Mouse (Mus musculus) Patski (cell line): ENCODE data around the gene Abcc12. TPM values are rescaled to one million over a fixed set of nuclear protein-coding genes. Genes with fewer than 3 reads are reported as not detected.

Experiments
- ATAC-seq: fragments of 100-300 bp; one replicate; pipeline ENCODE4 v1.8.0; 2021
- CTCF ChIA-PET: fragments of 350-600 bp; sonication (Branson Sonifier 250); formaldehyde crosslinking; loops from one replicate; lab custom pipeline; 2022; ENCODE audit warnings: inconsistent platforms; lab: Charles Lee
- POLR2A ChIA-PET: fragments of 350-600 bp; sonication (Branson Sonifier 250); formaldehyde crosslinking; loops from one replicate; lab custom pipeline; 2022; ENCODE audit warnings: antibody characterized with exemption, inconsistent platforms; lab: Charles Lee
- DNase-seq: peaks from one replicate; pipeline ENCODE4 v3.0.0-alpha.2; 2011; ENCODE audit warnings: low read depth, low spot score
- H3K27me3 ChIP-seq: fragments of 371-371 bp; one replicate; pipeline ENCODE4 v1.5.1; 2021
- CTCF ChIP-seq: fragments of 100-300 bp; IDR thresholded peaks from one replicate; pipeline ENCODE4 v1.5.1; 2021
- in situ Hi-C: fragments of 300-500 bp; cut with MboI; formaldehyde crosslinking; loops from 3 replicates; pipeline ENCODE4 v1.11.1; 2018; ENCODE audit warnings: low pct_unique_long_range_greater_than_20kb, mixed read lengths
- polyA plus RNA-seq: library from polyadenylated mRNA; unstranded; gene quantifications from one replicate; pipeline ENCODE4 v1.2.3, GENCODE M21; 2021

Abcc12 gene
- polyA plus RNA-seq, 1 experiment from 2014 or later, result 0.03 TPM

- ChIA-PET POLR2A (no interaction called here), CTCF (interaction anchor here (0.6 to 2.5 kb wide), 14 partner anchors 9 to 780 kb away, joined by 3 to 12 read pairs (median 3); partner anchors contain the start of gene Neto2)
- DNase-seq, result no peak
- TF ChIP-seq CTCF, result peak; percentile 98
- peak; percentile 35 for ATAC-seq
- in situ Hi-C loops, result loop anchor here (10.0 kb wide), 1 partner anchor 771 kb away; the partner anchor contains the start of gene Neto2
- no peaks in the 10 kb centered on the region for H3K27me3 ChIP-seq
Observed at GRCm38 (mm10) chr8:86475711-86476438, 104.6 kb downstream of the Abcc12 start.

- ChIA-PET POLR2A (no interaction called here), CTCF (no interaction called here)
- H3K27me3 ChIP-seq, result no peaks in the 10 kb centered on the region
- TF ChIP-seq CTCF, result no peak
- ATAC-seq (no peak), DNase-seq (no peak)
- in situ Hi-C loops, result loop anchor here (10.0 kb wide), 1 partner anchor 770 kb away; the partner anchor contains the start of gene Neto2
Observed at GRCm38 (mm10) chr8:86474461-86474860, 106.0 kb downstream of the Abcc12 start.

- no peak for DNase-seq
- ChIA-PET CTCF (no interaction called here), POLR2A (interaction anchor here (0.6 kb wide), 1 partner anchor 537 kb away, joined by 3 read pairs; no protein-coding TSS in a partner anchor)
- no peaks in the 10 kb centered on the region for H3K27me3 ChIP-seq
- in situ Hi-C loops, result loop anchor here (10.0 kb wide), 1 partner anchor 768 kb away; the partner anchor contains the start of gene Neto2
- no peak for ATAC-seq
- no peak for TF ChIP-seq CTCF
Observed at GRCm38 (mm10) chr8:86473121-86473520, 107.4 kb downstream of the Abcc12 start.

DNA sequence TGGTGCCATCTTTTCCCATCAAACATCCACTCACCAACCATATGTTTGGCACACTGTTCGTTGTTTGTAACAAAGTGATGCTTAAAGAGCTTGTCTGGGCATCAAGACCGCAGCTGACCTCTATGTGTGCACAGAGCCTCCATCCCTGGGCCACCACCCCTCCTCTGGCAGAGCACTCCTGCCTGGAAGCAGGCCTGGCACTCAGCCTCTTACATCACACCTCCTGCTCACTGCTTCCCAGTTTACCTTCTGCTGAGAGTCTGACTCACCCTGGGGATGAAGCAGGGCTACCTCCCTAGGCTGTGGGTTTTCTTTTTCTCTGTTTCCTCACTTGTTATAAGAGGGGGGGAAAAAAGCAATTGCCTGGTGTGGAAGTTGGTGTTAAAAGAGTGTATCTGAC lies 109.8 kb downstream of the Abcc12 start:
- in situ Hi-C loops, result loop anchor here (10.0 kb wide), 1 partner anchor 766 kb away; the partner anchor contains the start of gene Neto2
- DNase-seq (no peak), ATAC-seq (peak; percentile 26)
- H3K27me3 ChIP-seq, result no peaks in the 10 kb centered on the region
- CTCF ChIA-PET, result interaction anchor here (1.0 to 1.2 kb wide), 2 partner anchors 10 to 772 kb away, joined by 4 to 5 read pairs; no protein-coding TSS in a partner anchor
- POLR2A ChIA-PET, result no interaction called here
- TF ChIP-seq CTCF, result no peak

DNA sequence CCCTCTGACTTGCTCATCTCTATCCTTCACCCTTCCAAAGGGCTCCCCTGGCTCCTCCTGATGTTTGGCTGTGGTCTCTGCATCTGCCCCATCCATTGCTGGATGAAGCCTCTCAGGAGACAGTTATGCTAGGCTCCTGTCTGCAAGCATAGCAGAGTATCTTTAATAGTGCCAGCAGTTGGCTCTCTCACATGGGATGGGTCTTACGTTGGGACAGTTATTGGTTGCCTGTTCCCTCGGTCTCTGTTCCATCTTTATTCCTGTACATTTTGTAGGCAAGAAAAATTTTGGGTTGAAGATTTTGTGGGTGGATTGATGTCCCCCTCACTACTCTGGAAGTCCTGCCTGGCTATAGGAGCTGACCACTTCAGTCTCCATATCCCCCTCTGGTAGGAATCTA lies 117.3 kb downstream of the Abcc12 start:
- CTCF ChIA-PET, result no interaction called here
- no peak for DNase-seq
- TF ChIP-seq CTCF, result no peak
- in situ Hi-C loops, result no loop called here
- no peak for ATAC-seq
- no peaks in the 10 kb centered on the region for H3K27me3 ChIP-seq
- POLR2A ChIA-PET, result no interaction called here

DNA sequence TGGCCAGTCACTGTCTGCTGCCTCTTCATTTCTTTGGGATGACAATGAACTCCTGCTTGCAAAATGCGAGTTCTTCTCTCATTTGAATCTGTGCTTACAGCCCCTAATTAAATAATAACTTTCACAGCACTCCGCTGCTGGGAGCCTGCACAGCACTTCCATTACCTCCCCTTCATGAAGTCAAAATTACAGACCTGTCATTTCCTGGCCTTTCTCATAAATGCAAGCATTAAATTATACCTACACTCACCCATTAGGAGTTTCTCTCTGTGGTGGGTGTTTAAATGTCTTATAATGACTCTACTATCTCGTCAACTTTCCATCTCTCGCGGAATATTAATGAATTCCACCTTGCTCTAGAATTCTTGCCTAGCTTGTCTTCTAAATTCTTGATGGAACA lies 120.1 kb downstream of the Abcc12 start:
- ATAC-seq, result no peak
- in situ Hi-C loops, result no loop called here
- POLR2A ChIA-PET, result no interaction called here
- TF ChIP-seq CTCF, result no peak
- DNase-seq, result no peak
- H3K27me3 ChIP-seq, result no peaks in the 10 kb centered on the region
- CTCF ChIA-PET, result interaction anchor here (0.9 to 2.1 kb wide), 2 partner anchors 10 to 16 kb away, joined by 3 to 5 read pairs; no protein-coding TSS in a partner anchor

- in situ Hi-C loops, result no loop called here
- POLR2A ChIA-PET, result no interaction called here
- TF ChIP-seq CTCF, result no peak
- DNase-seq, result no peak
- H3K27me3 ChIP-seq, result no peaks in the 10 kb centered on the region
- CTCF ChIA-PET, result no interaction called here
- ATAC-seq, result no peak
Observed at GRCm38 (mm10) chr8:86453697-86454480, 126.6 kb downstream of the Abcc12 start.

DNA sequence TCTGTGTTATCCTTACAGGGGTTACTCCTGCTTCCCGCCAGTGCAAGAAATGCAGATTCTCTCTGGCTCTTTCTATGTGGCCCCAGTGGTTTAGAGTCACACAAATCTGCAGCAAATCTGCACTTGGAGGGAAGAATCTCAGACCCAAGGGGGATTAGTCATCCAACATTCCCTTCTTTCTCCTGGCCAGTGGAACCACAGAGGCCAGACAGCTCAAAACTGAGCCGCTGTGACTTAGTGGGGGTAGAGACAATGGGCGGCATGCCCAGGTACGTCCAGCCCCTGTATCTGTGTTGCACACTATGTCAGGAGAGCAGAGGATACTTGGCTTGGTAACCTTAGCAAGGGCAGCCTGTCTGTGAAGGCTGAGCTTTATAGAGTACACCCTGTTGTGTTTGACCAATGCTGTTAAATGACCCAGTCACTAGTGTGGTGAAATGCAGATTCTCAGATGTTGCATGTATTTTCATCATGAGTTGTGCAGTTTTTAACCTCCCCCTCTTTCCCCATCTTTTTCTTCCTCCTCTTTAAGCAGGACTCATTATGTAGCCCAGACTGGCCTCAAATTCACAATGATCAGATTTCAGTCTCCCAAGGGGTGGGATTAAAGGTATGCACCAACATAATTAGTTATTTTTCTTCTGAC lies 130.5 kb downstream of the Abcc12 start:
- no peak for ATAC-seq
- TF ChIP-seq CTCF, result no peak
- ChIA-PET CTCF (interaction anchor here (1.0 kb wide), 1 partner anchor 49 kb away, joined by 4 read pairs; no protein-coding TSS in a partner anchor), POLR2A (no interaction called here)
- H3K27me3 ChIP-seq, result no peaks in the 10 kb centered on the region
- DNase-seq, result no peak
- in situ Hi-C loops, result no loop called here

GRCm38 (mm10) chr8:86445516-86445915 lies 135.0 kb downstream of the Abcc12 start:
- ATAC-seq, result no peak
- CTCF ChIA-PET, result interaction anchor here (0.9 to 1.9 kb wide), 4 partner anchors 9 to 746 kb away, joined by 3 to 6 read pairs (median 4); no protein-coding TSS in a partner anchor
- in situ Hi-C loops, result no loop called here

GRCm38 (mm10) chr8:86443744-86444143 lies 136.7 kb downstream of the Abcc12 start:
- in situ Hi-C loops, result no loop called here
- ChIA-PET POLR2A (interaction anchor here (0.5 to 0.7 kb wide), 2 partner anchors 15 to 142 kb away, joined by 3 to 5 read pairs; no protein-coding TSS in a partner anchor), CTCF (interaction anchor here (1.3 kb wide), 1 partner anchor 115 kb away, joined by 3 read pairs; no protein-coding TSS in a partner anchor)
- H3K27me3 ChIP-seq, result no peaks in the 10 kb centered on the region
- DNase-seq (no peak), ATAC-seq (no peak)
- no peak for TF ChIP-seq CTCF

More at GRCm38 (mm10) chr8:86445516-86445915, 135.0 kb downstream of the Abcc12 start:
- TF ChIP-seq CTCF, result no peak
- POLR2A ChIA-PET, result interaction anchor here (0.6 kb wide), 1 partner anchor 377 kb away, joined by 3 read pairs; no protein-coding TSS in a partner anchor
- no peaks in the 10 kb centered on the region for H3K27me3 ChIP-seq
- DNase-seq, result no peak
